Mouse (Mus musculus): ENCODE results near the gene Coro1c. TPM values are rescaled to one million over a fixed set of nuclear protein-coding genes. Genes with fewer than 3 reads are reported as not detected.
A peak's percentile ranks its signal among the peaks of the same experiment; 100 is the strongest.

The Coro1c gene
- polyA plus RNA-seq, 1 experiment from 2014 or later = 102 TPM

- no peak overlapping the region for H3K9ac ChIP-seq (replicated peaks; ENCODE audit: low read depth)
- WGBS = 65% methylated on average over 7 of the region's 7 CpGs
- ATAC-seq = no peak
Observed at GRCm38 (mm10) chr5:113892005-113892404, 16.6 kb downstream of the Coro1c start.

DNA sequence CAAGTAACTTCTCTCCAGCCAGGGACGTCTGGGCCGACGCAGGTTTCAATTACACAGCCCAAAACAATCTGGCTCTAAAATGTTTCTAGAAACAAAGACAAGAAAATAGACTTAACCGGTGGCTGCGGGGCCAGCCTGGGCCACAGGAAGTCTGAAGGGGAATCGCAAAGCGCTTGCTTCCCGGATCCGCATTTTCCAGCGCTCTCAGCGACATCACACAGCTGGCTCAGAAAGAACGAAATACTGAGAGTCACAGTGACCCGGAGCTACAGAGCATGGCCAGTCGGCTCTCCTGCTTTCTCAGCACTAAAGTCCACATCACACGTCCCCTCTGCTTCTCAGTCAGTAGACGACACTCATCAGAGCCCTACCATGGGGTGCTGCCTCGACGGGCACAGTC lies 17.7 kb downstream of the Coro1c start:
- H3K4me2 ChIP-seq (replicated peaks; ENCODE audit: low read depth, low read length) = no peak overlapping the region
- peak; percentile 45 for DNase-seq (ENCODE audit: low spot score)
- WGBS = 62% methylated on average over 18 of the region's 18 CpGs
- H3K4me1 ChIP-seq (ENCODE audit: insufficient read depth, low read depth, low read length) = peaks cover 15% of the 10 kb centered on the region; the same call in 1 of the 2 replicates
- no peaks in the 10 kb centered on the region for H3K27me3 ChIP-seq (replicated peaks; ENCODE audit: insufficient read depth, low read length)
- ATAC-seq = peak; percentile 15
- no peaks in the 10 kb centered on the region for H3K36me3 ChIP-seq (ENCODE audit: insufficient read depth, low read length)
- no peak overlapping the region for H3K4me3 ChIP-seq (ENCODE audit: low read depth, low read length)
- TF ChIP-seq CTCF (IDR thresholded peaks at IDR 0.05) (no peak), EP300 (IDR thresholded peaks at IDR 0.05) (no peak)
- H3K9me3 ChIP-seq (ENCODE audit: low read length) = no peaks in the 10 kb centered on the region
- H3K27ac ChIP-seq (ENCODE audit: low read length) = 0 out of 2 replicates have a peak overlapping the region, but pooled peaks have one; percentile 51
- H3K9ac ChIP-seq (replicated peaks; ENCODE audit: low read depth) = no peak overlapping the region

More at GRCm38 (mm10) chr5:113892005-113892404, 16.6 kb downstream of the Coro1c start:
- no peak overlapping the region for H3K27ac ChIP-seq (ENCODE audit: low read length)
- peaks cover 12% of the 10 kb centered on the region; the same call in 1 of the 2 replicates for H3K4me1 ChIP-seq (ENCODE audit: insufficient read depth, low read depth, low read length)
- TF ChIP-seq CTCF (IDR thresholded peaks at IDR 0.05) (no peak), EP300 (IDR thresholded peaks at IDR 0.05) (no peak)
- H3K27me3 ChIP-seq (replicated peaks; ENCODE audit: insufficient read depth, low read length) = no peaks in the 10 kb centered on the region
- H3K4me2 ChIP-seq (replicated peaks; ENCODE audit: low read depth, low read length) = no peak overlapping the region
- no peaks in the 10 kb centered on the region for H3K9me3 ChIP-seq (ENCODE audit: low read length)
- DNase-seq (ENCODE audit: low spot score) = no peak
- no peaks in the 10 kb centered on the region for H3K36me3 ChIP-seq (ENCODE audit: insufficient read depth, low read length)
- no peak overlapping the region for H3K4me3 ChIP-seq (ENCODE audit: low read depth, low read length)

DNA sequence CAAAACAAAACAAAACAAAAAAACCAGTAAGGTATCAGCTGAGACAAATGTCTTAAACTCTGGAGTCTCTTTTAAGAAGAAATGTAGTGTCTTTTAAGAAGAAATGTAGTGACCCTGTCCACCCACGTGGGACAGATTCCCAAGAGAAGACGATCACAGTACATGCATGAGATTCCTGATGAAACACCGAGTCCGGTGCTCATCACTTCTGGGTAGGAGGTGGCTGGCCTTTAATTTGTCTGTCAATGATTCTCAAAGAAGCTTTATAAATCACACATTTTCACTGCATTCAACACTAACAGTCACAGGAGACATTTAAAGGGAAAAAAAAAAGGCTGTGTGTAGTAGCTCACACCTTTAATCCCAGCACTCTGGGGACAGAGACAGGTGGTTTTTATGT lies 18.6 kb downstream of the Coro1c start:
- ATAC-seq (no peak), DNase-seq (ENCODE audit: low spot score) (no peak)
- Histone ChIP-seq H3K27ac (ENCODE audit: low read length) (no peak overlapping the region), H3K27me3 (replicated peaks; ENCODE audit: insufficient read depth, low read length) (no peaks in the 10 kb centered on the region), H3K36me3 (ENCODE audit: insufficient read depth, low read length) (no peaks in the 10 kb centered on the region), H3K4me1 (ENCODE audit: insufficient read depth, low read depth, low read length) (peaks cover 15% of the 10 kb centered on the region; the same call in 1 of the 2 replicates), H3K4me3 (ENCODE audit: low read depth, low read length) (no peak overlapping the region), H3K4me2 (replicated peaks; ENCODE audit: low read depth, low read length) (no peak overlapping the region), H3K9me3 (ENCODE audit: low read length) (no peaks in the 10 kb centered on the region), H3K9ac (replicated peaks; ENCODE audit: low read depth) (no peak overlapping the region)
- WGBS = 41% methylated on average over 4 of the region's 4 CpGs
- TF ChIP-seq CTCF (IDR thresholded peaks at IDR 0.05) (no peak), EP300 (IDR thresholded peaks at IDR 0.05) (no peak)

DNA sequence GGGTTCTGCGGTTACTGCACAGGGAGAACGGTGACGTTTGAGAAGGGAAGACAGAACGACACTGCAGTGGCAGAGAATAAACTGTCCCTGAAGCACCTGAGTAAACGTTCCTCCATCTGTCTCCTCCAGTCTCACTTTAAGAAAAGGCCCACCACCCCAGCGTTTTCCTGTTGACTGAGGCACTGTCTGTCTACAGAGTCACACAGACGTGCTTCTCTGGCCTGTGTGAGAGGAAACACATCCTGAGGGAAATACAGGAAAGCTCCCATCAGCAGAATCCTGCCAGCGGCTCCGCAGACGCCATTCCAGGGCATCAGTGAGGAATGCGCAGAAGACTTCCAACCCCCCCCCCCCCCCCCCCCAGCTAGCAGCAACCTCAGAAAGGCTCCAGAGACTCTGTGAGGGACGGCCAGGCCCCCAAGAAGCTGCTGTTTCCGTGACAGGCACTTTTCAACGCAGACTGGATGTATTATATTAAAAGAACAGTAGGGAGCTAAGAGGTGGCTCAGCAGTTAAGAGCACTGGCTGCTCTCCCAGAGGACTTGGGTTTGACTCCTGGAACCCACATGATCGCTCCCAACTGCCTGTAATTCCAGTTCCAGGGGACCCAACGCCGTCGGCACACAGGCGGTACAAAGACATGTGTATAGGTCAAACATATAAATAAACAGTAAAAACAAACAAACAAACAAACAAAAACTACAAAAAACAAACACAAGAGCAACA lies 19.2 kb downstream of the Coro1c start:
- H3K9ac ChIP-seq (replicated peaks; ENCODE audit: low read depth) = no peak overlapping the region
- H3K36me3 ChIP-seq (ENCODE audit: insufficient read depth, low read length) = no peaks in the 10 kb centered on the region
- no peak overlapping the region for H3K4me2 ChIP-seq (replicated peaks; ENCODE audit: low read depth, low read length)
- peaks cover 15% of the 10 kb centered on the region; the same call in 1 of the 2 replicates for H3K4me1 ChIP-seq (ENCODE audit: insufficient read depth, low read depth, low read length)
- H3K9me3 ChIP-seq (ENCODE audit: low read length) = no peaks in the 10 kb centered on the region
- no peak overlapping the region for H3K4me3 ChIP-seq (ENCODE audit: low read depth, low read length)
- H3K27me3 ChIP-seq (replicated peaks; ENCODE audit: insufficient read depth, low read length) = no peaks in the 10 kb centered on the region
- TF ChIP-seq EP300 (IDR thresholded peaks at IDR 0.05) (no peak), CTCF (IDR thresholded peaks at IDR 0.05) (no peak)
- peak overlapping the region; percentile 29 for H3K27ac ChIP-seq (ENCODE audit: low read length)
- ATAC-seq (peak; percentile 72), DNase-seq (ENCODE audit: low spot score) (peak; percentile 63)
- WGBS = 13% methylated on average over 18 of the region's 19 CpGs

DNA sequence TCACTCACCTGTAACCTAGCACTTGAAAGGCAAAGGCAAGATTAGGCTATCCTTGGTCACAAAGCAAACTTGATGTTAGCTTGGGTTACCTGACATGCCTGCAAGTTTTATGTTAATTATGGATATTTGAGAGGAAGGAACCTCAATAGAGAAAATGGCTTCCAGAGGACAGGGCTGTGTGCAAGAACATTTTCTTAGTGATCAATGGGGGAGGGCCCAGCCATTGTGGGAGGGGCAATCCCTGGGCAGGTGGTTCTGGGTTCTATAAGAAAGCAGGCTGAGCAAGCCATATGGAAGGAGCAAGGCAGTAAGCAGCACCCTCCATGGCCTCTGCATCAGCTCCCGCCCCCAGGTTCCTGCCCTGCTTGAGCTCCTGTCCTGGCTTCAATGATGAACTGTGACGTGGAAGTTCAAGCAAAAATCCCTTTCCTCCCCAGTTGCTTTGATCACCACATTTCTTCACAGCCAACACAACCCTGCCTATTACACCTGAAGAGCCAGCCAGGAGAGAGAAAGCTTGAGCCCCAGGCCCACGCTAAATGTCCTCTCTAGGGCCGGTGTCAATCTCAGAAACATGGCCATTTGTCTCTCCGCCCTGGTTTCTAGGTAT lies 20.3 kb downstream of the Coro1c start:
- TF ChIP-seq CTCF (IDR thresholded peaks at IDR 0.05) (no peak), EP300 (IDR thresholded peaks at IDR 0.05) (no peak)
- no peak overlapping the region for H3K4me3 ChIP-seq (ENCODE audit: low read depth, low read length)
- H3K9me3 ChIP-seq (ENCODE audit: low read length) = no peaks in the 10 kb centered on the region
- H3K36me3 ChIP-seq (ENCODE audit: insufficient read depth, low read length) = no peaks in the 10 kb centered on the region
- no peak for DNase-seq (ENCODE audit: low spot score)
- no peak for ATAC-seq
- no peak overlapping the region for H3K9ac ChIP-seq (replicated peaks; ENCODE audit: low read depth)
- H3K4me1 ChIP-seq (ENCODE audit: insufficient read depth, low read depth, low read length) = peaks cover 17% of the 10 kb centered on the region; the same call in 1 of the 2 replicates
- H3K27me3 ChIP-seq (replicated peaks; ENCODE audit: insufficient read depth, low read length) = no peaks in the 10 kb centered on the region
- peak overlapping the region; percentile 29; the same call in 1 of the 2 replicates for H3K27ac ChIP-seq (ENCODE audit: low read length)
- WGBS = 84% methylated on average over 5 of the region's 5 CpGs
- H3K4me2 ChIP-seq (replicated peaks; ENCODE audit: low read depth, low read length) = no peak overlapping the region

DNA sequence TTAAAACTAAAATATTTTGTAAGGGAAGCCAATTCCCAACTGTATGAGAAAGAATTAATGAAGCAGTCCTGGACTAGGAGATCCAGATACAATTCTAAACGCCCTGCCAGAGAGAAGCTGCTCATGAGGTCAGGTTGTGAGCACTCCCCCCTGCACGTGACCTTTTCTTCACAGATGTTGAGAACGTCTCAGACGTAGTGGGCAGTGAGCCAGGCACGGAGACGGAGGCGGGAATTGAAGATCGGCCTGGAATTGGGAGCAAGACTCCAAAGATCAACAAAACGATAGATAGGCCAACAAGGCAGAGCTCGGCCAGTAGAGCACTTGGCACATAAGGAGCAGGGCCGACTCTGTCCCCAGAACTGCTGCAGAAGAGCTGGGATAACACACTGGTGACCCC lies 21.4 kb downstream of the Coro1c start:
- Histone ChIP-seq H3K27ac (ENCODE audit: low read length) (no peak overlapping the region), H3K27me3 (replicated peaks; ENCODE audit: insufficient read depth, low read length) (no peaks in the 10 kb centered on the region), H3K4me1 (ENCODE audit: insufficient read depth, low read depth, low read length) (peaks cover 26% of the 10 kb centered on the region; the same call in 1 of the 2 replicates), H3K9ac (replicated peaks; ENCODE audit: low read depth) (no peak overlapping the region), H3K4me2 (replicated peaks; ENCODE audit: low read depth, low read length) (no peak overlapping the region), H3K36me3 (ENCODE audit: insufficient read depth, low read length) (no peaks in the 10 kb centered on the region), H3K9me3 (ENCODE audit: low read length) (no peaks in the 10 kb centered on the region), H3K4me3 (ENCODE audit: low read depth, low read length) (no peak overlapping the region)
- no peak for TF ChIP-seq EP300 (IDR thresholded peaks at IDR 0.05)
- no peak for TF ChIP-seq CTCF (IDR thresholded peaks at IDR 0.05)
- 12% methylated on average over 11 of the region's 11 CpGs for WGBS
- ATAC-seq = peak; percentile 43
- peak; percentile 74 for DNase-seq (ENCODE audit: low spot score)

Data from lung, postnatal 0 days (tissue).